Mouse (Mus musculus) liver, embryonic 12.5 days (tissue): Measurements from ENCODE around the gene Taf1d. TPM values are rescaled to one million over a fixed set of nuclear protein-coding genes. Genes with fewer than 3 reads are reported as not detected.
"Not testable (repeated sequence)": the region's sequence is repeated elsewhere in the genome, so short reads cannot be mapped to it uniquely, and the experiment has no call there.

ENCODE experiments used
- ATAC-seq: fragments of 200-750 bp; cut with Nextera tagmentation; 2 replicates; pipeline ENCODE4 v1.8.0; 2017; ENCODE audit warnings: moderate number of reproducible peaks, mild to moderate bottlenecking, moderate library complexity
- H3K27ac ChIP-seq: fragments of 300-500 bp; sonication (generic); 2 replicates; pipeline ENCODE4 v1.5.1; 2016; ENCODE audit warnings: mild to moderate bottlenecking
- H3K27me3 ChIP-seq: fragments of 300-500 bp; sonication (generic); replicated peaks from 2 replicates; pipeline ENCODE4 v1.6.1; 2016; ENCODE audit warnings: mild to moderate bottlenecking, moderate library complexity
- H3K36me3 ChIP-seq: fragments of 300-500 bp; sonication (generic); 2 replicates; pipeline ENCODE4 v1.6.1; 2016; ENCODE audit warnings: mild to moderate bottlenecking, moderate library complexity
- H3K4me1 ChIP-seq: fragments of 300-500 bp; sonication (generic); 2 replicates; pipeline ENCODE4 v1.6.1; 2016
- H3K4me2 ChIP-seq: fragments of 300-500 bp; sonication (generic); 2 replicates; pipeline ENCODE4 v1.6.1; 2016; ENCODE audit warnings: mild to moderate bottlenecking, moderate library complexity
- H3K4me3 ChIP-seq: fragments of 300-500 bp; sonication (generic); 2 replicates; pipeline ENCODE4 v1.5.1; 2016; ENCODE audit warnings: mild to moderate bottlenecking, moderate library complexity
- H3K9ac ChIP-seq: fragments of 300-500 bp; sonication (generic); 2 replicates; pipeline ENCODE4 v1.6.1; 2016; ENCODE audit warnings: mild to moderate bottlenecking, moderate library complexity
- H3K9me3 ChIP-seq: fragments of 300-500 bp; sonication (generic); replicated peaks from 2 replicates; pipeline ENCODE4 v1.6.1; 2016; ENCODE audit warnings: mild to moderate bottlenecking, moderate library complexity
- WGBS: fragments of 180-500 bp; shearing (Covaris S2); methylation state at CpG from one replicate; pipeline ENCODE4 v1.1.7; 2016; ENCODE audit not compliant: insufficient replicate concordance; 5-methylcytosine and 5-hydroxymethylcytosine counted together
- polyA plus RNA-seq: library from polyadenylated mRNA; unstranded; fragments of >200 nt; fragmentation: Nextera tagmentation; extraction: Ambion mirVana; gene quantifications from 2 replicates; pipeline ENCODE4 v1.2.1, GENCODE M21; 2016

The Taf1d gene
- polyA plus RNA-seq, 1 experiment from 2014 or later, result 63.5 TPM

GRCm38 (mm10) chr9:15287846-15288245 is 18.2 kb upstream of the Taf1d start:
- no peaks in the 10 kb centered on the region for H3K9me3 ChIP-seq
- no peak for ATAC-seq
- no peak overlapping the region for H3K4me3 ChIP-seq
- WGBS, result 42% methylated on average over 6 of the region's 6 CpGs
- H3K27ac ChIP-seq, result no peak overlapping the region
- no peak overlapping the region for H3K9ac ChIP-seq
- H3K36me3 ChIP-seq, result peaks cover 4% of the 10 kb centered on the region; the same call in 1 of the 2 replicates
- no peak overlapping the region for H3K4me2 ChIP-seq
- H3K27me3 ChIP-seq, result no peaks in the 10 kb centered on the region
- peaks cover 32% of the 10 kb centered on the region for H3K4me1 ChIP-seq

GRCm38 (mm10) chr9:15288402-15288801 is 17.6 kb upstream of the Taf1d start:
- 0 out of 2 replicates have a peak, but pooled peaks have one; percentile 13 for ATAC-seq
- Histone ChIP-seq H3K36me3 (peaks cover 4% of the 10 kb centered on the region; the same call in 1 of the 2 replicates), H3K27ac (no peak overlapping the region), H3K9ac (no peak overlapping the region), H3K4me2 (no peak overlapping the region), H3K9me3 (no peaks in the 10 kb centered on the region), H3K27me3 (no peaks in the 10 kb centered on the region), H3K4me1 (peaks cover 32% of the 10 kb centered on the region), H3K4me3 (no peak overlapping the region)
- 44% methylated on average over 3 of the region's 3 CpGs for WGBS

GRCm38 (mm10) chr9:15289251-15289650 is 16.8 kb upstream of the Taf1d start:
- H3K27me3 ChIP-seq, result no peaks in the 10 kb centered on the region
- H3K27ac ChIP-seq, result no peak overlapping the region
- no peaks in the 10 kb centered on the region for H3K9me3 ChIP-seq
- peaks cover 4% of the 10 kb centered on the region; the same call in 1 of the 2 replicates for H3K36me3 ChIP-seq
- H3K4me2 ChIP-seq, result peak overlapping the region; percentile 26
- no peak overlapping the region for H3K9ac ChIP-seq
- ATAC-seq, result peak; percentile 84
- H3K4me3 ChIP-seq, result no peak overlapping the region
- peaks cover 32% of the 10 kb centered on the region for H3K4me1 ChIP-seq
- WGBS, result 18% methylated on average over 6 of the region's 6 CpGs

- Histone ChIP-seq H3K36me3 (no peaks in the 10 kb centered on the region), H3K9me3 (no peaks in the 10 kb centered on the region), H3K4me3 (no peak overlapping the region), H3K4me2 (no peak overlapping the region), H3K4me1 (peaks cover 8% of the 10 kb centered on the region; the same call in 1 of the 2 replicates), H3K27me3 (no peaks in the 10 kb centered on the region), H3K9ac (no peak overlapping the region), H3K27ac (no peak overlapping the region)
- ATAC-seq, result no peak
- 82% methylated on average over 7 of the region's 7 CpGs for WGBS
Observed at GRCm38 (mm10) chr9:15297112-15297511, 8.9 kb upstream of the Taf1d start.

GRCm38 (mm10) chr9:15298451-15298850 is 7.6 kb upstream of the Taf1d start:
- no peak overlapping the region for H3K9ac ChIP-seq
- H3K27ac ChIP-seq, result no peak overlapping the region
- H3K36me3 ChIP-seq, result no peaks in the 10 kb centered on the region
- no peak for ATAC-seq
- no peaks in the 10 kb centered on the region for H3K27me3 ChIP-seq
- no peak overlapping the region for H3K4me2 ChIP-seq
- no peak overlapping the region for H3K4me3 ChIP-seq
- WGBS, result 29% methylated on average over 2 of the region's 2 CpGs
- peaks cover 8% of the 10 kb centered on the region; the same call in 1 of the 2 replicates for H3K4me1 ChIP-seq
- H3K9me3 ChIP-seq, result no peaks in the 10 kb centered on the region

- 66% methylated on average over 5 of the region's 5 CpGs for WGBS
- ATAC-seq, result no peak
Observed at GRCm38 (mm10) chr9:15300056-15300455, 6.0 kb upstream of the Taf1d start.

GRCm38 (mm10) chr9:15301399-15301798 is 4.6 kb upstream of the Taf1d start:
- ATAC-seq, result no peak
- Histone ChIP-seq H3K27ac (peak overlapping the region; percentile 32), H3K9ac (no peak overlapping the region), H3K4me1 (peaks cover 19% of the 10 kb centered on the region), H3K9me3 (no peaks in the 10 kb centered on the region), H3K27me3 (no peaks in the 10 kb centered on the region), H3K4me2 (no peak overlapping the region), H3K4me3 (no peak overlapping the region), H3K36me3 (no peaks in the 10 kb centered on the region)
- WGBS, result 47% methylated on average over 6 of the region's 6 CpGs

More at GRCm38 (mm10) chr9:15300056-15300455, 6.0 kb upstream of the Taf1d start:
- no peaks in the 10 kb centered on the region for H3K9me3 ChIP-seq
- H3K27me3 ChIP-seq, result no peaks in the 10 kb centered on the region
- peaks cover 10% of the 10 kb centered on the region; the same call in 1 of the 2 replicates for H3K4me1 ChIP-seq
- H3K4me2 ChIP-seq, result no peak overlapping the region
- no peak overlapping the region for H3K4me3 ChIP-seq
- H3K27ac ChIP-seq, result no peak overlapping the region
- no peak overlapping the region for H3K9ac ChIP-seq
- no peaks in the 10 kb centered on the region for H3K36me3 ChIP-seq

- 67% methylated on average over 6 of the region's 6 CpGs for WGBS
- not testable (repeated sequence) for H3K9ac ChIP-seq, H3K27ac ChIP-seq, H3K9me3 ChIP-seq, H3K27me3 ChIP-seq, H3K4me3 ChIP-seq, ATAC-seq, H3K4me2 ChIP-seq, H3K36me3 ChIP-seq
- peaks cover 23% of the 10 kb centered on the region for H3K4me1 ChIP-seq
Observed at GRCm38 (mm10) chr9:15302006-15302405, 4.0 kb upstream of the Taf1d start.

- Histone ChIP-seq H3K4me1 (peaks cover 32% of the 10 kb centered on the region), H3K27ac (no peak overlapping the region), H3K27me3 (no peaks in the 10 kb centered on the region), H3K4me2 (no peak overlapping the region), H3K4me3 (no peak overlapping the region), H3K36me3 (peaks cover 10% of the 10 kb centered on the region), H3K9me3 (no peaks in the 10 kb centered on the region), H3K9ac (no peak overlapping the region)
- 71% methylated on average over 2 of the region's 2 CpGs for WGBS
- no peak for ATAC-seq
Observed at GRCm38 (mm10) chr9:15302881-15303280, 3.1 kb upstream of the Taf1d start.

GRCm38 (mm10) chr9:15306398-15307119 is 545 bp downstream of the Taf1d start, which contains the start of gene 4931406C07Rik:
4931406C07Rik (minus strand) TSS chr9:15306448.
- Histone ChIP-seq H3K36me3 (peaks cover 47% of the 10 kb centered on the region), H3K4me1 (peaks cover 55% of the 10 kb centered on the region), H3K27ac (peak within 1 kb of the TSS; percentile 93), H3K4me3 (peak within 1 kb of the TSS; percentile 84), H3K27me3 (no peaks in the 10 kb centered on the region), H3K9me3 (no peaks in the 10 kb centered on the region), H3K4me2 (peak within 1 kb of the TSS; percentile 88), H3K9ac (peak within 1 kb of the TSS; percentile 95)
- WGBS, result under 1% methylated on average over 35 of the region's 35 CpGs
- no peak for ATAC-seq

GRCm38 (mm10) chr9:15307257-15307656 is 1.2 kb downstream of the Taf1d start:
- peaks cover 54% of the 10 kb centered on the region for H3K36me3 ChIP-seq

GRCm38 (mm10) chr9:15308254-15308653 is 2.2 kb downstream of the Taf1d start:
- peaks cover 64% of the 10 kb centered on the region for H3K36me3 ChIP-seq
- peaks cover 61% of the 10 kb centered on the region for H3K4me1 ChIP-seq
- no peak overlapping the region for H3K27ac ChIP-seq
- 27% methylated on average over 2 of the region's 2 CpGs for WGBS
- H3K4me2 ChIP-seq, result peak overlapping the region; percentile 88
- H3K9me3 ChIP-seq, result no peaks in the 10 kb centered on the region
- no peaks in the 10 kb centered on the region for H3K27me3 ChIP-seq
- H3K9ac ChIP-seq, result no peak overlapping the region; the same call in 1 of the 2 replicates
- H3K4me3 ChIP-seq, result peak overlapping the region; percentile 84
- no peak for ATAC-seq

More at GRCm38 (mm10) chr9:15307257-15307656, 1.2 kb downstream of the Taf1d start:
- H3K27ac ChIP-seq, result peak overlapping the region; percentile 93
- H3K9me3 ChIP-seq, result no peaks in the 10 kb centered on the region
- no peak for ATAC-seq
- peaks cover 61% of the 10 kb centered on the region for H3K4me1 ChIP-seq
- peak overlapping the region; percentile 95 for H3K9ac ChIP-seq
- peak overlapping the region; percentile 88 for H3K4me2 ChIP-seq
- peak overlapping the region; percentile 84 for H3K4me3 ChIP-seq
- 6% methylated on average over 6 of the region's 6 CpGs for WGBS
- no peaks in the 10 kb centered on the region for H3K27me3 ChIP-seq
